Mouse (Mus musculus): ENCODE data around the gene Dnase1l2. TPM values are rescaled to one million over a fixed set of nuclear protein-coding genes. Genes with fewer than 3 reads are reported as not detected.
A peak's percentile ranks its signal among the peaks of the same experiment; 100 is the strongest.
"Not testable (repeated sequence)": the region's sequence is repeated elsewhere in the genome, so short reads cannot be mapped to it uniquely, and the experiment has no call there.

The Dnase1l2 gene
- polyA plus RNA-seq, 1 experiment from 2014 or later, result 6.6 TPM

GRCm38 (mm10) chr17:24469336-24469909, 26.5 kb upstream of the Dnase1l2 start:
- H3K4me1 ChIP-seq, result peaks cover 32% of the 10 kb centered on the region
- H3K4me3 ChIP-seq, result peak overlapping the region; percentile 82
- H3K4me2 ChIP-seq (replicated peaks), result peak overlapping the region; percentile 87
- peak overlapping the region; percentile 90 for H3K27ac ChIP-seq (replicated peaks)
- peak overlapping the region; percentile 73 for H3K9ac ChIP-seq (replicated peaks)
- 15% methylated on average over 7 of the region's 7 CpGs for WGBS
- no peaks in the 10 kb centered on the region for H3K27me3 ChIP-seq
- ATAC-seq (replicated peaks), result no peak
- no peaks in the 10 kb centered on the region for H3K9me3 ChIP-seq
- H3K36me3 ChIP-seq, result 0 out of 2 replicates have a peak, but pooled peaks cover 5% of the 10 kb centered on the region

- Histone ChIP-seq H3K4me3 (no peak overlapping the region), H3K36me3 (no peaks in the 10 kb centered on the region), H3K4me2 (replicated peaks) (no peak overlapping the region), H3K4me1 (peaks cover 31% of the 10 kb centered on the region), H3K27me3 (no peaks in the 10 kb centered on the region), H3K9ac (replicated peaks) (no peak overlapping the region), H3K27ac (replicated peaks) (no peak overlapping the region), H3K9me3 (no peaks in the 10 kb centered on the region)
- 87% methylated on average over 5 of the region's 5 CpGs for WGBS
- no peak for ATAC-seq (replicated peaks)
These were observed 25.8 kb upstream of the Dnase1l2 start for GRCm38 (mm10) chr17:24468636-24469246.

- no peak overlapping the region for H3K4me3 ChIP-seq
- no peak overlapping the region for H3K4me2 ChIP-seq (replicated peaks)
- H3K36me3 ChIP-seq, result no peaks in the 10 kb centered on the region
- no peak overlapping the region for H3K27ac ChIP-seq (replicated peaks)
- 66% methylated on average over 6 of the region's 6 CpGs for WGBS
- H3K4me1 ChIP-seq, result no peaks in the 10 kb centered on the region
- no peaks in the 10 kb centered on the region for H3K27me3 ChIP-seq
- H3K9me3 ChIP-seq, result no peaks in the 10 kb centered on the region
- H3K9ac ChIP-seq (replicated peaks), result no peak overlapping the region
- ATAC-seq (replicated peaks), result no peak
These were observed 20.6 kb upstream of the Dnase1l2 start for GRCm38 (mm10) chr17:24463374-24464133.

GRCm38 (mm10) chr17:24462932-24463331, 20.0 kb upstream of the Dnase1l2 start:
- Histone ChIP-seq H3K27ac (replicated peaks) (no peak overlapping the region), H3K9ac (replicated peaks) (no peak overlapping the region), H3K4me2 (replicated peaks) (no peak overlapping the region), H3K4me1 (no peaks in the 10 kb centered on the region), H3K36me3 (no peaks in the 10 kb centered on the region), H3K27me3 (no peaks in the 10 kb centered on the region), H3K4me3 (no peak overlapping the region), H3K9me3 (no peaks in the 10 kb centered on the region)
- ATAC-seq (replicated peaks), result no peak
- WGBS, result 84% methylated on average over 1 of the region's 1 CpGs

GRCm38 (mm10) chr17:24461580-24461979, 18.7 kb upstream of the Dnase1l2 start:
- Histone ChIP-seq H3K9ac (replicated peaks) (no peak overlapping the region), H3K27me3 (no peaks in the 10 kb centered on the region), H3K36me3 (no peaks in the 10 kb centered on the region), H3K4me3 (no peak overlapping the region), H3K4me1 (no peaks in the 10 kb centered on the region), H3K27ac (replicated peaks) (no peak overlapping the region), H3K9me3 (no peaks in the 10 kb centered on the region), H3K4me2 (replicated peaks) (no peak overlapping the region)
- no peak for ATAC-seq (replicated peaks)
- 62% methylated on average over 2 of the region's 2 CpGs for WGBS

GRCm38 (mm10) chr17:24455523-24456206, 12.8 kb upstream of the Dnase1l2 start:
- H3K4me3 ChIP-seq, result peak overlapping the region; percentile 73
- H3K9ac ChIP-seq (replicated peaks); ATAC-seq (replicated peaks); H3K9me3 ChIP-seq; H3K27me3 ChIP-seq; H3K36me3 ChIP-seq: not testable (repeated sequence)
- peaks cover 24% of the 10 kb centered on the region for H3K4me1 ChIP-seq
- peak overlapping the region; percentile 59 for H3K27ac ChIP-seq (replicated peaks)
- H3K4me2 ChIP-seq (replicated peaks), result peak overlapping the region; percentile 74
- WGBS, result 49% methylated on average over 10 of the region's 10 CpGs

GRCm38 (mm10) chr17:24454756-24455522, 12.0 kb upstream of the Dnase1l2 start:
- 0% methylated on average over 67 of the region's 67 CpGs for WGBS
- peak; percentile 96 for ATAC-seq (replicated peaks)
- Histone ChIP-seq H3K9me3 (no peaks in the 10 kb centered on the region), H3K27me3 (no peaks in the 10 kb centered on the region), H3K4me2 (replicated peaks) (peak overlapping the region; percentile 74), H3K9ac (replicated peaks) (peak overlapping the region; percentile 92), H3K4me1 (peaks cover 24% of the 10 kb centered on the region), H3K36me3 (peaks cover 16% of the 10 kb centered on the region), H3K27ac (replicated peaks) (peak overlapping the region; percentile 85), H3K4me3 (peak overlapping the region; percentile 73)

GRCm38 (mm10) chr17:24454218-24454755, 11.4 kb upstream of the Dnase1l2 start:
- WGBS, result 9% methylated on average over 14 of the region's 14 CpGs
- Histone ChIP-seq H3K4me3 (peak overlapping the region; percentile 73), H3K9ac (replicated peaks) (peak overlapping the region; percentile 92), H3K27me3 (no peaks in the 10 kb centered on the region), H3K36me3 (peaks cover 22% of the 10 kb centered on the region), H3K4me1 (peaks cover 24% of the 10 kb centered on the region), H3K27ac (replicated peaks) (peak overlapping the region; percentile 85), H3K9me3 (no peaks in the 10 kb centered on the region), H3K4me2 (replicated peaks) (peak overlapping the region; percentile 74)
- ATAC-seq (replicated peaks), result no peak

- Histone ChIP-seq H3K27ac (replicated peaks) (no peak overlapping the region), H3K4me3 (no peak overlapping the region), H3K4me1 (peaks cover 24% of the 10 kb centered on the region), H3K4me2 (replicated peaks) (no peak overlapping the region), H3K9me3 (no peaks in the 10 kb centered on the region), H3K27me3 (no peaks in the 10 kb centered on the region), H3K9ac (replicated peaks) (no peak overlapping the region), H3K36me3 (peaks cover 32% of the 10 kb centered on the region)
- 91% methylated on average over 2 of the region's 2 CpGs for WGBS
- ATAC-seq (replicated peaks), result no peak
These were observed 10.5 kb upstream of the Dnase1l2 start for GRCm38 (mm10) chr17:24453372-24453771.

GRCm38 (mm10) chr17:24451220-24451619, 8.3 kb upstream of the Dnase1l2 start:
- no peak for ATAC-seq (replicated peaks)
- H3K4me3 ChIP-seq, result no peak overlapping the region

GRCm38 (mm10) chr17:24449507-24449906, 6.6 kb upstream of the Dnase1l2 start:
- Histone ChIP-seq H3K36me3 (peaks cover 70% of the 10 kb centered on the region), H3K9ac (replicated peaks) (no peak overlapping the region), H3K27ac (replicated peaks) (no peak overlapping the region), H3K27me3 (no peaks in the 10 kb centered on the region), H3K9me3 (no peaks in the 10 kb centered on the region), H3K4me1 (peaks cover 24% of the 10 kb centered on the region), H3K4me3 (no peak overlapping the region), H3K4me2 (replicated peaks) (no peak overlapping the region)
- ATAC-seq (replicated peaks), result no peak
- WGBS, result 94% methylated on average over 6 of the region's 6 CpGs

More at GRCm38 (mm10) chr17:24451220-24451619, 8.3 kb upstream of the Dnase1l2 start:
- WGBS, result 97% methylated on average over 6 of the region's 6 CpGs
- H3K9me3 ChIP-seq, result no peaks in the 10 kb centered on the region
- H3K9ac ChIP-seq (replicated peaks), result no peak overlapping the region
- peaks cover 24% of the 10 kb centered on the region for H3K4me1 ChIP-seq
- no peaks in the 10 kb centered on the region for H3K27me3 ChIP-seq
- peaks cover 52% of the 10 kb centered on the region for H3K36me3 ChIP-seq
- H3K4me2 ChIP-seq (replicated peaks), result no peak overlapping the region
- no peak overlapping the region for H3K27ac ChIP-seq (replicated peaks)
